Mouse (Mus musculus) MEL (cell line): Measurements from ENCODE around the gene Grik4.

Experiments used
- CTCF ChIP-seq, 3 experiments: IDR thresholded peaks in 2 of 3; conservative IDR thresholded peaks in 1 of 3; 2 replicates each; pipeline ENCODE4 v1.5.1; 2011 to 2012; ENCODE audit warnings: low read length in 3 of 3, low read depth in 2 of 3, mild to moderate bottlenecking in 2 of 3, improper control_type of control experiment in 1 of 3, inconsistent platforms in 1 of 3, mixed read lengths in 1 of 3, moderate library complexity in 1 of 3; ENCODE audit not compliant: control insufficient read depth in 1 of 3, insufficient read depth in 1 of 3, poor library complexity in 1 of 3, severe bottlenecking in 1 of 3
- ELF1 ChIP-seq: IDR thresholded peaks from 2 replicates; pipeline ENCODE4 v1.6.1; 2014; ENCODE audit warnings: low read depth, mild to moderate bottlenecking, inconsistent platforms, low read length, improper control_type of control experiment, moderate library complexity
- MAX ChIP-seq: IDR thresholded peaks from 2 replicates; pipeline ENCODE4 v1.6.1; 2011; ENCODE audit warnings: low read length, improper control_type of control experiment
- UBTF ChIP-seq: IDR thresholded peaks from 2 replicates; pipeline ENCODE4 v1.6.1; 2012; ENCODE audit warnings: low read depth, mild to moderate bottlenecking, inconsistent platforms, low read length, improper control_type of control experiment, moderate library complexity, borderline replicate concordance; ENCODE audit not compliant: insufficient read depth
- USF1 ChIP-seq: IDR thresholded peaks from 2 replicates; pipeline ENCODE4 v1.6.1; 2014; ENCODE audit warnings: low read depth, mild to moderate bottlenecking, inconsistent platforms, low read length, improper control_type of control experiment, moderate library complexity

DNA sequence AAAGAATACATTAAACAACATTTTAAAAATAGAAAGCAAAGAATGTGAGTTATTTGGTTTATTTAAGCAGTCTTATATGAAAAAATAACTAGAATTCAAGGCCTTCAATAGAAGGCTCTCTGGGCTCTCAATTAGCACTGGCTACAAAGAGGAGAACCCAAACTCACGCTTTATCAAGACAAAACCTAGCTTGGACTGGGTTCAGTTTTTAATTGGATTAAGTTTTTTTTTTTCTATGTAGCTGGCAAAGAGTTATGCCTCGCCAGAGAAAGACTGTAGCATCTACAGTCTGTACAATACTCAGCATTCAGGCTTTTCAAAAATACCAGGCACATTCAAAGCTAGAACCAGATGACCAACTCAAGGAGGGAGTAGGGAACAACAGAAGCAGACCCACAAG lies 158.0 kb downstream of the Grik4 start:
- TF ChIP-seq MAX (no peak), CTCF (IDR thresholded peaks at IDR 0.05 in 2 of 3, conservative IDR thresholded peaks at IDR 0.05 in 1 of 3; ENCODE audit: control insufficient read depth in 1 of 3, insufficient read depth in 1 of 3, low read depth in 2 of 3, low read length in 3 of 3, poor library complexity in 1 of 3, severe bottlenecking in 1 of 3) (no peak), USF1 (no peak), UBTF (no peak), ELF1 (no peak)
